Mouse (Mus musculus) ES-E14 (cell line): ENCODE results near the gene Kat2a.

Source experiments
- CHD2 ChIP-seq: IDR thresholded peaks from 2 replicates; pipeline ENCODE4 v1.6.1; 2014; ENCODE audit warnings: mild to moderate bottlenecking, low read depth, low read length, inconsistent platforms
- HCFC1 ChIP-seq: IDR thresholded peaks from 2 replicates; pipeline ENCODE4 v1.6.1; 2012; ENCODE audit warnings: low read length, inconsistent platforms, borderline replicate concordance; ENCODE audit not compliant: insufficient read depth
- MAFK ChIP-seq: IDR thresholded peaks from 2 replicates; pipeline ENCODE4 v1.6.1; 2014; ENCODE audit warnings: mild to moderate bottlenecking, low read depth, low read length, inconsistent platforms; ENCODE audit not compliant: insufficient read depth
- ZC3H11A ChIP-seq: IDR thresholded peaks from 2 replicates; pipeline ENCODE4 v1.6.1; 2012; ENCODE audit warnings: low read depth, mild to moderate bottlenecking, inconsistent platforms, low read length, borderline replicate concordance
- ZNF384 ChIP-seq: IDR thresholded peaks from 2 replicates; pipeline ENCODE4 v1.6.1; 2012; ENCODE audit warnings: low read depth, low read length, inconsistent platforms

- TF ChIP-seq CHD2 (no peak), HCFC1 (no peak), ZC3H11A (no peak), MAFK (no peak), ZNF384 (no peak)
Observed at GRCm38 (mm10) chr11:100746546-100746945, 34.3 kb upstream of the Kat2a start.
